Mouse (Mus musculus): ENCODE results near the gene Aff2. TPM values are rescaled to one million over a fixed set of nuclear protein-coding genes. Genes with fewer than 3 reads are reported as not detected.

Aff2 gene
- polyA plus RNA-seq, 1 experiment: 8.2 TPM

- no peak for TF ChIP-seq CTCF (IDR thresholded peaks at IDR 0.05; ENCODE audit: borderline replicate concordance, insufficient read depth, low read length)
- no peak for TF ChIP-seq POLR2A (IDR thresholded peaks at IDR 0.05; ENCODE audit: low read depth, low read length)
- Histone ChIP-seq H3K4me1 (ENCODE audit: control insufficient read depth, insufficient read depth, low read length) (no peaks in the 10 kb centered on the region), H3K4me3 (ENCODE audit: insufficient read depth, low read length) (no peak overlapping the region), H3K27ac (ENCODE audit: insufficient read depth, low read length) (no peak overlapping the region)
Measured at GRCm38 (mm10) chrX:69867601-69868000, 507.5 kb downstream of the Aff2 start.

DNA sequence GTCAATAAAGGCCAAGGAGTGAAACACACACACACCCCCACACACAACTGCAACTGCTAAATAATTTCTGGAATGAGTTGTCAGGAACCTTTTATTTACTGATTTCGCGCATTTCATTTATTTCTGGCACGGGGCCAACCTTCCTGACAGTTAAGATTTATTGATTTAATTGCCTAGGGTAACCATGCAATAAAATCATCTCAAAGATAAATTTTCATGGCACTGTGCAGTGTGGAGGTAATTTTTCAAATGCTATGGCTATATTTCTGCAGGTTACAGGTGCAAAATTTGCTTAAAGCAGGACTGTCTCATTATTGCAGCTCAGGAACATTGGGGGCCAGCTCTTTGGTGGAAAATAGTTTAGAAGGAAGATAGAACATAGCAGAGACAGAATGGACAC is 531.6 kb downstream of the Aff2 start:
- no peak for TF ChIP-seq CTCF (IDR thresholded peaks at IDR 0.05; ENCODE audit: borderline replicate concordance, insufficient read depth, low read length)
- TF ChIP-seq POLR2A (IDR thresholded peaks at IDR 0.05; ENCODE audit: low read depth, low read length): no peak
- Histone ChIP-seq H3K4me3 (ENCODE audit: insufficient read depth, low read length) (no peak overlapping the region), H3K27ac (ENCODE audit: insufficient read depth, low read length) (no peak overlapping the region), H3K4me1 (ENCODE audit: control insufficient read depth, insufficient read depth, low read length) (no peaks in the 10 kb centered on the region)
